Mouse (Mus musculus): ENCODE measurements around the gene Hist1h4c. TPM values are rescaled to one million over a fixed set of nuclear protein-coding genes. Genes with fewer than 3 reads are reported as not detected.

Gene Hist1h4c
- 5.8 TPM in 2 replicates for polyA plus RNA-seq (2012; rRNA removed; ENCODE audit: low replicate concordance)

DNA sequence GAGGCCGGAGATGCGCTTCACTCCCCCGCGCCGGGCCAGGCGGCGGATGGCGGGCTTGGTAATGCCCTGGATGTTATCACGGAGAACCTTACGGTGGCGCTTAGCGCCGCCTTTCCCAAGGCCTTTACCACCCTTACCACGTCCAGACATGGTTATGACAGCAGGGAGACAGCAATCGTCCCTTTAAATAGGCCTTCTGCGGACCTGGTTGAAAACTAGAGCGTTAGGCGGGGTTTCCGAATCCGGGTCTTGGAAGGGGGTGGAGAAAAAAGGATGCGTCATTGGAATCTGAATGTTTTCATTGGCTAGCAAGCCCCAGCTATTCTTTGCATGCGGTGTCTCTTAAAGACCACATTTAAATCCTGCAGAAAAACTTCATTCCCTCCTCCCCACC lies at the start of gene Hist1h4c:
Gene Hist1h4c (minus strand): TSS at position 155 of the 394 bp plus-strand sequence.

DNA sequence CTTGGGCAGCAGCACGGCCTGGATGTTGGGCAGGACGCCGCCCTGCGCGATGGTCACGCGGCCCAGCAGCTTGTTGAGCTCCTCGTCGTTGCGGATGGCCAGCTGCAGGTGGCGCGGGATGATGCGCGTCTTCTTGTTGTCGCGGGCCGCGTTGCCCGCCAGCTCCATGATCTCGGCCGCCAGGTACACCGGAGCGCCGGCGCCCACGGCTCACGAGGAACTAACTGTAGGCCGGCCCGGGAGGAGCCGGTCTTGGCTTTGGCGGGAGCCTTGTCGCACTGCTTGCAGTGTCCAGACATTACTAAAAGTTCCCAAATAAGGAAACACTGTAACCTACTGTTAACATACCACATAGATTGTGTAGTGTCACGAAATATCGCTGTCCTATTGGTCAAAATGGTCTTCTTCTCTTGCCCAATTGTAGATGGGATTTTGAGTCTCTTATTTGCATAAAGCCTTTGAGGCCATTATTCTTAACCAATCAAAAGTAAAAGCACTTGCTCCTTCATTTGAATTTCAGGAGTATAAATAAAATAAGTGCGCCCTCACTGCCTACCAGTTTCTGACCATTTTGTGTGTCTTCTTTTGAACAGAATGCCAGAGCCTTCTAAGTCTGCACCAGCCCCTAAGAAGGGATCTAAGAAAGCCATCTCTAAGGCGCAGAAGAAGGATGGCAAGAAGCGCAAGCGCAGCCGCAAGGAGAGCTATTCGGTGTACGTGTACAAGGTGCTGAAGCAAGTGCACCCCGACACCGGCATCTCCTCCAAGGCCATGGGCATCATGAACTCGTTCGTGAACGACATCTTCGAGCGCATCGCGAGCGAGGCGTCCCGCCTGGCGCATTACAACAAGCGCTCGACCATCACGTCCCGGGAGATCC lies 48.2 kb upstream of the Hist1h4c start, which contains the start of gene Hist1h2bb:
Gene Hist1h2bb (plus strand): TSS at position 534 of the 880 bp plus-strand sequence.

DNA sequence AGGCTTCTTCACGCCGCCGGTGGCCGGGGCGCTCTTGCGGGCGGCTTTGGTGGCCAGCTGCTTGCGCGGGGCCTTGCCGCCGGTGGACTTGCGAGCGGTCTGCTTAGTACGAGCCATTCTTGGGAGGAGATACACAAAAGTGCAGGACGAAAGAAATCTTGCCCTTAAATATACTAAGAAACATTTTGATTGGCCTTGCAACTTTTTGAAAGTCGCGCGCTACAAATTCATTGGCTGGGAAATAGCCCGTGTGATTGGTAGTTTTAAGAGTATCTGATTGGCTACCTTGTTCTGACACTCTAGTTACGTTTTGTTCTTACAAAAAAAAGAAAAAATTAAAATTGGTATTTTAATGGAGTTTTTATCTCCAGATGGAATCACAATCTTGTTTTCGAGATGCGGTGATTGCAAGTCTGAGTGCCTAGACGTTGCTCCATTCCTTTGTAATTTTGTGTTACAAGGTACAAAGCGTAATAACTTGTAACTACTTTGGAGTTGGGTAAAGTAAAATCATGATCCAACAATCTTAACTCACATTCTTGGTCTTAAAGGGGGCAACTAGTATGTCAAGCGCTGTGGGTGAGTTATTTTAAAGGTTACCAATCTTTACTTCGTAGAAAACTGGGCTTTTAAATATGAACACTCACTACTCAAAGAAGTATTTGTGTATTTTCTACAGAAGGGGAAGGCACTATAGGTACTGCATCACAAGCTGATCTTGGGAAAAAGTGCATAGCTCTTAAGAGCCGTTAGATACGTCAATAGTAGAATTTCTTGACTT lies 47.3 kb upstream of the Hist1h4c start, which contains the start of gene Hist1h3c:
Gene Hist1h3c (minus strand): TSS at position 222 of the 781 bp plus-strand sequence.

DNA sequence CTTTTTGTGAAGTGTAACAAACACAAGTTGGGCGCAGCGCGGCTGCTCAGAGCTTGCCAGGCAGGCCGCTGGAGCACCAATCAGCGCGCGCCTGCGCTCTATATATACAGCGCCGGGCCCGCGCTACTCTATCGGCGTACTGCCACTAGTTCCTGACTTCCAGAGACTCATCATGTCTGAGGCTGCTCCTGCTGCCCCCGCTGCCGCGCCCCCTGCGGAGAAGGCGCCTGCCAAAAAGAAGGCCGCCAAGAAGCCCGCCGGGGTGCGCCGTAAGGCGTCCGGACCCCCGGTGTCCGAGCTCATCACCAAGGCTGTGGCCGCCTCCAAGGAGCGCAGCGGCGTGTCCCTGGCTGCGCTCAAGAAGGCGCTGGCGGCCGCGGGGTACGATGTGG lies 40.4 kb upstream of the Hist1h4c start, which contains the start of gene Hist1h1c:
Gene Hist1h1c (plus strand): TSS at position 132 of the 392 bp plus-strand sequence.

DNA sequence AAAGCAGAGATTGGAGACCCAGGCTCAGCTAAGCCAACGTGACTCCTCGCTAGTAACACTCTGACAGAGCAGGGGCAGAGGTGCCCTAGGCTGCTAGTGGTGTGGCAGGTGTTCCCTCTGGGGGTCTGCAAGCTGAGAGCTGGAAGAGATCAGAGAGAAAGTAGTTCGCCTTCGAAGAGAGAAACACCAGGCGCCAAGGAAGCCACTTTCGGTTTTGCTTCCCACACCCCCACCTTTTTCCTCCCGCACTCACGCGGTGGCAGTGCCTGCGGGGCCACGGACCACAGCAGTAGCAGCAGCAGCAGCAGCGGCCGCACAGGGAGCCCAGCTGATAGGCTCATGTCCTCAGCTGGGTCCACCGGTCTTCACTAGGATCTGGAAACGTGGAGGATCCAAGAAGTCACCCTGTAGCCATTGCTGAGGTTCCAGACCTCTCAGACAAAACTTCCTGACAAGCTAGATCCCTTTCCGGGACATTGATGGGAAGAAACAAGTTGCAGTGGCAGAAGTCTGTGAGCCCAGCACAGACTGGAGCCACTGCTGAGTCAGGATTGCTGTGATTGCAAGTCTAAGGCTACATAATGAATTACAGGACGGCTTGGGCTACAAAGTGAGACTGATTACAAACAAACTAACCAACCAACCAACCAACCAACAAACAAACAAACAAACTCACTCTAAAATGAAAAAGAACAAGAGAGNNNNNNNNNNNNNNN lies 12.3 kb upstream of the Hist1h4c start, which contains the start of gene Hfe:
Gene Hfe (minus strand): TSS at position 481 of the 716 bp plus-strand sequence.

DNA sequence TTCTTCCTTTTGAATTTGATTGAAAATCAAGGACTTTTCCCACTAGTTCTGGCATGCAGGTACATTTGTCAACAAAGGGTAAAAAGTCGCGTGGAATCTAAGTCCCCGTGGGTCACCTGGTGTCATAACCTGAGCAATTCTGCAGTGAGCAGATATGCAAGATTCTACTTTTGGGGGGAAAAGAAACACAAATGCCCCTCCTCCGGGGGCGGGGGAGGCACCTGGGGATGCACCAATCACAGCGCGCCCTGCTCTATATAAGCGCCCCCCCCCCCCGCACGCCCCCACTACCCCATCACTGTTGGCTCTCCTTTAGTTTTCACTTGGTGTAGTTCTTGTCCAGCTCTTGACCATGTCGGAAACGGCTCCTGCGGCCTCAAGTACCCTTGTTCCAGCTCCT lies 2.7 kb downstream of the Hist1h4c start, which contains the start of gene Hist1h1t:
Gene Hist1h1t (plus strand): TSS at position 301 of the 400 bp plus-strand sequence.

DNA sequence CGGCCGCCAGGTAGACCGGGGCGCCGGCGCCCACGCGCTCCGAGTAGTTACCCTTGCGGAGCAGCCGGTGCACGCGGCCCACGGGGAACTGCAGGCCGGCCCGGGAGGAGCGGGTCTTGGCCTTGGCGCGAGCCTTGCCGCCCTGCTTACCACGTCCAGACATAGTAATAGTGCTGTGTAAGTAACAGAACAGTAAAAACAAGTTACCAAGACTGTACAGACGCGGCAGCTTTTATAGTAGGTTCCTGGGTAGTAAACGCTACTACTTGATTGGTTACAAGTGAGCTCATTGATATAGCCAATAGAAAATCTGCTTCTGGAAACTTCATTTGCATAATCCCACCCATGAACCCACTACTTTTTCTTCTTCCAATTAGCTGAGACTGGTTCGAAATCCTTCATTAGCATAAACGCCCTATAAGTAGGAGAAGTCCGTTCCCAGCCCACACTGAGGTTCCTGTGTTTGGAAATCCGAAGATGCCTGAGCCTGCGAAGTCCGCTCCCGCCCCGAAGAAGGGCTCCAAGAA lies 14.4 kb downstream of the Hist1h4c start, which contains the start of the genes Hist1h2ac and Hist1h2bc:
Gene Hist1h2ac (minus strand): TSS at position 194 of the 527 bp plus-strand sequence.
Gene Hist1h2bc (plus strand): TSS at position 445 of the 527 bp plus-strand sequence.

Other genes with a start within 250 kb of the Hist1h4c start
- gene Btn1a1, start 232.6 kb downstream of the Hist1h4c start, polyA plus RNA-seq (2012; rRNA removed; ENCODE audit: low replicate concordance): not detected in 2 replicates
- gene Btn2a2, start 209.6 kb downstream of the Hist1h4c start, polyA plus RNA-seq (2012; rRNA removed; ENCODE audit: low replicate concordance): not detected in 2 replicates
- gene Hist1h4h, start 167.4 kb downstream of the Hist1h4c start, polyA plus RNA-seq (2012; rRNA removed; ENCODE audit: low replicate concordance): 57.5 and 141 TPM in 2 replicates
- 3.5 and 114 TPM in 2 replicates for gene Hist1h2af, start 164.5 kb downstream of the Hist1h4c start, polyA plus RNA-seq (2012; rRNA removed; ENCODE audit: low replicate concordance)
- gene Hist1h3g, start 163.0 kb downstream of the Hist1h4c start, polyA plus RNA-seq (2012; rRNA removed; ENCODE audit: low replicate concordance): 1.4 and 14.2 TPM in 2 replicates
- 0.62 and 1.6 TPM in 2 replicates for gene Hist1h2bh, start 155.1 kb downstream of the Hist1h4c start, polyA plus RNA-seq (2012; rRNA removed; ENCODE audit: low replicate concordance)
- gene Hist1h3f, start 154.4 kb downstream of the Hist1h4c start, polyA plus RNA-seq (2012; rRNA removed; ENCODE audit: low replicate concordance): 2.2 and 3.5 TPM in 2 replicates
- gene Hist1h4f, start 146.8 kb downstream of the Hist1h4c start, polyA plus RNA-seq (2012; rRNA removed; ENCODE audit: low replicate concordance): 1.6 and 10.0 TPM in 2 replicates
- gene Hist1h1d, start 145.2 kb downstream of the Hist1h4c start, polyA plus RNA-seq (2012; rRNA removed; ENCODE audit: low replicate concordance): 0.19 and 0.29 TPM in 2 replicates
- gene Hist1h3e, start 136.1 kb downstream of the Hist1h4c start, polyA plus RNA-seq (2012; rRNA removed; ENCODE audit: low replicate concordance): 4.3 and 14.6 TPM in 2 replicates
- gene Hist1h2ae, start 127.2 kb downstream of the Hist1h4c start, polyA plus RNA-seq (2012; rRNA removed; ENCODE audit: low replicate concordance): 0.97 and 6.5 TPM in 2 replicates
- 13.0 and 39.0 TPM in 2 replicates for gene Hist1h2bg, start 127.1 kb downstream of the Hist1h4c start, polyA plus RNA-seq (2012; rRNA removed; ENCODE audit: low replicate concordance)
- gene Hist1h2bf, start 124.3 kb downstream of the Hist1h4c start, polyA plus RNA-seq (2012; rRNA removed; ENCODE audit: low replicate concordance): 7.1 TPM in 1 of 2 replicates, not detected in the other
- gene Hist1h2ad, start 124.1 kb downstream of the Hist1h4c start, polyA plus RNA-seq (2012; rRNA removed; ENCODE audit: low replicate concordance): 1.2 and 2.4 TPM in 2 replicates
- gene Hist1h3d, start 122.7 kb downstream of the Hist1h4c start, polyA plus RNA-seq (2012; rRNA removed; ENCODE audit: low replicate concordance): 3.8 and 10.6 TPM in 2 replicates
- 3.8 and 10.8 TPM in 2 replicates for gene Hist1h4d, start 116.9 kb downstream of the Hist1h4c start, polyA plus RNA-seq (2012; rRNA removed; ENCODE audit: low replicate concordance)
- 3.5 and 10.2 TPM in 2 replicates for gene Hist1h2be, start 77.3 kb downstream of the Hist1h4c start, polyA plus RNA-seq (2012; rRNA removed; ENCODE audit: low replicate concordance)
- gene Hist1h1e, start 75.9 kb downstream of the Hist1h4c start, polyA plus RNA-seq (2012; rRNA removed; ENCODE audit: low replicate concordance): 2.3 and 5.0 TPM in 2 replicates
- gene Hist1h2ac, start 14.5 kb downstream of the Hist1h4c start, polyA plus RNA-seq (2012; rRNA removed; ENCODE audit: low replicate concordance): 0.29 and 0.85 TPM in 2 replicates
- gene Hist1h2bc, start 14.3 kb downstream of the Hist1h4c start, polyA plus RNA-seq (2012; rRNA removed; ENCODE audit: low replicate concordance): 245 and 394 TPM in 2 replicates
- gene Hist1h1t, start 2.6 kb downstream of the Hist1h4c start, polyA plus RNA-seq (2012; rRNA removed; ENCODE audit: low replicate concordance): not detected in 2 replicates
- 45.6 and 144 TPM in 2 replicates for gene Hfe, start 12.4 kb upstream of the Hist1h4c start, polyA plus RNA-seq (2012; rRNA removed; ENCODE audit: low replicate concordance)
- 73.0 and 92.8 TPM in 2 replicates for gene Hist1h1c, start 40.4 kb upstream of the Hist1h4c start, polyA plus RNA-seq (2012; rRNA removed; ENCODE audit: low replicate concordance)
- gene Hist1h3c, start 47.1 kb upstream of the Hist1h4c start, polyA plus RNA-seq (2012; rRNA removed; ENCODE audit: low replicate concordance): 0.89 and 13.7 TPM in 2 replicates
- gene Hist1h2bb, start 48.3 kb upstream of the Hist1h4c start, polyA plus RNA-seq (2012; rRNA removed; ENCODE audit: low replicate concordance): 7.3 and 9.2 TPM in 2 replicates
- 1.4 and 13.7 TPM in 2 replicates for gene Hist1h2ab, start 52.7 kb upstream of the Hist1h4c start, polyA plus RNA-seq (2012; rRNA removed; ENCODE audit: low replicate concordance)
- gene Hist1h3b, start 53.8 kb upstream of the Hist1h4c start, polyA plus RNA-seq (2012; rRNA removed; ENCODE audit: low replicate concordance): 2.3 and 17.2 TPM in 2 replicates
- 7.7 TPM in 1 of 2 replicates, not detected in the other for gene Hist1h4b, start 58.6 kb upstream of the Hist1h4c start, polyA plus RNA-seq (2012; rRNA removed; ENCODE audit: low replicate concordance)
- gene Hist1h4a, start 62.8 kb upstream of the Hist1h4c start, polyA plus RNA-seq (2012; rRNA removed; ENCODE audit: low replicate concordance): 7.6 and 9.8 TPM in 2 replicates
- gene Hist1h3a, start 63.9 kb upstream of the Hist1h4c start, polyA plus RNA-seq (2012; rRNA removed; ENCODE audit: low replicate concordance): 1.3 and 14.9 TPM in 2 replicates
- gene Hist1h1a, start 65.2 kb upstream of the Hist1h4c start, polyA plus RNA-seq (2012; rRNA removed; ENCODE audit: low replicate concordance): 0.17 and 0.86 TPM in 2 replicates
- gene Trim38, start 71.5 kb upstream of the Hist1h4c start, polyA plus RNA-seq (2012; rRNA removed; ENCODE audit: low replicate concordance): 0.24 TPM in 1 of 2 replicates, not detected in the other
- gene Slc17a2, start 108.5 kb upstream of the Hist1h4c start, polyA plus RNA-seq (2012; rRNA removed; ENCODE audit: low replicate concordance): not detected in 2 replicates
- gene Slc17a3, start 141.0 kb upstream of the Hist1h4c start, polyA plus RNA-seq (2012; rRNA removed; ENCODE audit: low replicate concordance): not detected in 2 replicates
- not detected in 2 replicates for gene Slc17a1, start 169.3 kb upstream of the Hist1h4c start, polyA plus RNA-seq (2012; rRNA removed; ENCODE audit: low replicate concordance)
- gene Slc17a4, start 216.6 kb upstream of the Hist1h4c start, polyA plus RNA-seq (2012; rRNA removed; ENCODE audit: low replicate concordance): not detected in 2 replicates
- not detected in 2 replicates for gene Hist1h2ba, start 235.7 kb upstream of the Hist1h4c start, polyA plus RNA-seq (2012; rRNA removed; ENCODE audit: low replicate concordance)
- not detected in 2 replicates for gene Hist1h2aa, start 236.0 kb upstream of the Hist1h4c start, polyA plus RNA-seq (2012; rRNA removed; ENCODE audit: low replicate concordance)

All from subcutaneous adipose tissue, adult 2 months (tissue).